Mouse (Mus musculus) heart, postnatal 25 days (tissue): ENCODE measurements at regions not wholly inside any gene's neighbourhood (a gene's known extent, or its start where the extent isn't known, plus 50 kb on each side); places are given as distances from the start of the nearest gene placed in this dataset.

Source experiments
- DNase-seq: peaks from one replicate; pipeline ENCODE4 v3.0.0; 2022; ENCODE audit warnings: low spot score
- intact Hi-C: fragments of 180-260 bp; cut with DNase I; formaldehyde crosslinking; loops from one replicate; pipeline ENCODE4 v1.15.1; 2025

GRCm38 (mm10) chr19:44683191-44683590 lies 72.7 kb upstream of the Pax2 start:
- DNase-seq, result no peak
- intact Hi-C loops, result loop anchor here (5.0 kb wide), 1 partner anchor 69 kb away; no protein-coding TSS in a partner anchor

GRCm38 (mm10) chr19:44684061-44684514 lies 71.8 kb upstream of the Pax2 start:
- no peak for DNase-seq
- intact Hi-C loops, result loop anchor here (5.0 kb wide), 1 partner anchor 68 kb away; no protein-coding TSS in a partner anchor

DNA sequence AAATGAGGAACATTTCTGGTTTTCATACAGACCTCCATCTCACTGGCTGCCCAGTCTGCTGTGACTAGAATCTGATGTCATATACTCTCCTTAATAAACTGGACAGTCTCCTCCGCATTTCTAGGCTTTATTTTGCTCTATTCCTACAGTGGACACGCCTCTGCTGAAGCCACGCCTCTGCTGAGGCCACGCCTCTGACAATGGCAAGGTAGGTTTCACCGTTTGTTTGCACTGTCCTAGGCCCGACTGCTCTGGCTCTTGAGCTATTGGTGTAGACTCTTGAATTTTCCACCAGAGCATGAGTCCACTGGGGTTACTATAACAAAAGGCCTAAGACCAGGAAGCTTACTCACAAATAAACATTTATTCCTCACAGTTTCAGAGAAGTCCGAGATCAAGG lies 69.8 kb upstream of the Pax2 start:
- DNase-seq, result no peak
- intact Hi-C loops, result no loop called here

DNA sequence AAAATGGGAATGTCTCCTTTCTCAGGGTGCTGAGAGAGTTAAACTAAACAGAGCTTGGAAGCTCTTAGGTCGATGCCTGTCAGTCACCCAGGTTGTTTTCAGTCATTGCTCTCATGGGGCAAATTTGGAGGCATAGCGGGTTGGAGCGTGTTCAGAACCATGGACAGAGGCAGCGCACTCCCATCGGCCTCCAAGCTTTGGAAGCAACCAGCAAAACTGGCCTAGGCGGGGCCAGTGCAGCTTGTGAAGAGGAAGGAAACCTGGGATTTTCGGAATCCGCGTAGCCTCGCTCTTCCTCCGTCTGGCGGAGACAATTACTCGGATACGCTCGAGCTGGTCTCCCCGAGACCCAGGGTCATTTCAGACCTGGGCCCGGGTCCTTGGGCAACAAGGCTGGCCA lies 63.4 kb upstream of the Pax2 start:
- no peak for DNase-seq
- intact Hi-C loops, result no loop called here

- intact Hi-C loops, result no loop called here
- no peak for DNase-seq
These were observed 63.0 kb upstream of the Pax2 start for GRCm38 (mm10) chr19:44692816-44693215.

GRCm38 (mm10) chr19:44695331-44695730 lies 60.5 kb upstream of the Pax2 start:
- intact Hi-C loops, result no loop called here
- no peak for DNase-seq

DNA sequence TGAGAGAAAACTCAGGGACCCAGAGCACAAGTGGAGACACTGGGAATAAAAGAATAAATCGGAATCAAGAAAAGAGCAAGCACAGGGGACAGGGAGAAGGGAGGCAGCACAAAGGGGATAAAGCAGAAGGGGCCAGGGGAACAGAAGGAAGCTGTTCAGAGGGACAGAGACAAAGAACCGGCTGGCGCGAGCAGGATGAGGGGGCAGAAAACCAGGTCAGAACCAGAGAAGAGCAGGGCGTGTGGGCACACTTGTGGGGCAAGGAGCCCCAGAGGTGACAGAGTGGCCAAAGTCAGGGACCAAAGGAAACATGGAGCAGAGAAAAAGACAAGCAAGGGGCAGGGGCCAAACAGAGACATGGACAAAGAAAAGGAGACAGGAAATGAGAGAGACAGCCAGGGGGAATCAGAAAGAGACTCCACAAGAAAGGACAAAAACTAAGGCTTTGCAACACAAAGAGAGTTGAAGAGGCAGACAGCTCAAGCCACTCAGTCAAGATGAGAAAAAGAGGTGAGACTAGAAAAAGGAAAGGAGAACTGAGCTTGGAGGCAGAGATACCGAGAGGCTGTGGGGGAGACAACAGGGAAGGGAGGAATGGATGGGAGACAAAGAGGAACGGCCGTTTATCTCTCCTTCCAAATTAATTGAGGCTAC lies 59.7 kb upstream of the Pax2 start:
- intact Hi-C loops, result no loop called here
- DNase-seq, result no peak

DNA sequence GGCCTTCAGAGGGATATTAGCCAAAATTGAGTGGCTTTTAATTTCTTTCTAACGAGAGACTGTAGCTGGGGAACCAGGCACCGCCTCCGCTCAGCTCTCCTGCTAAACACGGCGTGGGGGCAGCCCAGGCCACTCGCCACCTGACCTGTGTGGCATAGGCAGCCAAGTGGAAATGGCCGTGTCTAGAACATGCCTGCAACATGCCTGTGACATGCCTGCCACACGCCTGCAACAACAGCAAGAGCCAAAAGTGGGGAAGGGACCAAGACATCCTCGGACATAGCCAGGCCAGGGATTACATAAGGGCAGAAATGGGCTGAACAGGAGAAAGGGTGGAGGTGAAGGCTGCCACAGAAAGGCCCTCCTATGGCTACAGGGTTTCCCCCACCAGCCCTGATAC lies 59.1 kb upstream of the Pax2 start:
- intact Hi-C loops, result no loop called here
- DNase-seq, result no peak

DNA sequence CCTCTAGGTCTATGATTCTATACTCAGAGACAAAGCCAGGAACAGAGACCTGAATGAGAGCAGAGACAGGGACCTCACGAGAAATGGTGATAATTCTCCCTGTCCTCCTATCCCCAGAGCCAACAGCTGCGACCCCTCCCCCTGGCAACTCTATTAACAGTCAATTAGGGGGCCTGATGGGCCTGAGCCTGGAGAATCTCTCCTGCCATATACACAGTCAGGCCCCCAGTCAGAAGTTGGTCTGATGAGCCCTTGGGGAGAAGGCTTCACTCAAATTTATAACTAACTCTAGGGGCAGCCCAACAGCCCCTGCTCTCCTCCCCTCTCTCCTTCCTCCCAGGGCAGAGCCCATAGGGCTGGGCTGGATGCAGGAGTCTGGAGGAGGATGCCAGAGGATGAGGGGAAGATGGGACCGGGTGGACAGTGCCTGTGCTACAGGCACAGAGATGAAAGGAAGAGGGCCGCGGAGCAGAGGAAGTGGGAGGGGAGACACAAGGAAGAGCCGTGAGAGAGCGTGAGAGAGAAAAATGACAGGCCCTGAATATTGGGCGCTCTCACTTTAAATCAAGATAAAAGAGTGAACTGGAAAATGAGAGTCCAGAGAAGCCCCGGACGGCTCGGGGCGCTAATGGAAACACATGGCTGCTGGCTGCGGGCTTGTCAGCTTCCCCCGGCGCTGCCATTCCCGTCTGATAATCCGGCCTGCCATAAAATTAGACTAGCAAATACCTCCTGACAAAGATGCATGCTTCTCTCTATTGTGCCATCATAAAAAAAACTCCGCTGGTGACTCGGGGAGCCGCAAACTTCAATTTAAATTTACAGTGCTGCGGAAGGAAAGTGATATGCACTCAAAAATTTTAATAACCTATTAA lies 57.2 kb upstream of the Pax2 start:
- intact Hi-C loops, result no loop called here
- DNase-seq, result no peak
